Mouse (Mus musculus): ENCODE measurements around the gene Grap. TPM values are rescaled to one million over a fixed set of nuclear protein-coding genes. Genes with fewer than 3 reads are reported as not detected.

Grap gene
- polyA plus RNA-seq, 1 experiment from 2014 or later = 72.1 TPM

GRCm38 (mm10) chr11:61648749-61649115 lies 4.3 kb upstream of the Grap start:
- Histone ChIP-seq H3K4me2 (replicated peaks; ENCODE audit: low read depth, low read length) (no peak overlapping the region), H3K9ac (replicated peaks; ENCODE audit: low read depth) (no peak overlapping the region), H3K36me3 (ENCODE audit: insufficient read depth, low read length) (no peaks in the 10 kb centered on the region), H3K27me3 (replicated peaks; ENCODE audit: insufficient read depth, low read length) (no peaks in the 10 kb centered on the region), H3K9me3 (ENCODE audit: low read length) (no peaks in the 10 kb centered on the region), H3K27ac (ENCODE audit: low read length) (no peak overlapping the region), H3K4me3 (ENCODE audit: low read depth, low read length) (no peak overlapping the region), H3K4me1 (ENCODE audit: insufficient read depth, low read depth, low read length) (peaks cover 5% of the 10 kb centered on the region; the same call in 1 of the 2 replicates)
- ATAC-seq (no peak), DNase-seq (ENCODE audit: low spot score) (no peak)
- 72% methylated on average over 7 of the region's 7 CpGs for WGBS
- TF ChIP-seq CTCF (IDR thresholded peaks at IDR 0.05) (no peak), EP300 (IDR thresholded peaks at IDR 0.05) (no peak)

DNA sequence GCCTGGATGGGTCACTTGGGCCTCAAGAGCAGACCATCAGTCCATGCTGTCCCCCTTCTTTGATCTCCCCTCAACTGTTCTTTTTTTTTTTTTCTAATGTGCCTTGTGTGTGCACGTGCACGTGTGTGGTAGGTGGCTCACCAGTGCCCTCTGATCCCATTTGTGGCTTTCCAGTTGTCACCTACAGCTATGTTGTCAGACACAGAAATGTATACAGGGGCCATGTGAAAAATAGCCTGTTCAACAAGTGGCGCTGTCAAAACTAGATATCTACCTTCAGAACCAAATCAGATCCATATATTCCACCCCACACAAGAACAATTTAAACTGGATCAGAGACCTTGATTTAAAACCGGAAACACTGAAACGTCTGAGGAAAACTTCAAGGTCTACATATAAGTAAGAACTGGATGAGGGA lies 3.9 kb upstream of the Grap start:
- DNase-seq (ENCODE audit: low spot score) (no peak), ATAC-seq (no peak)
- 90% methylated on average over 5 of the region's 5 CpGs for WGBS
- Histone ChIP-seq H3K36me3 (ENCODE audit: insufficient read depth, low read length) (no peaks in the 10 kb centered on the region), H3K4me2 (replicated peaks; ENCODE audit: low read depth, low read length) (no peak overlapping the region), H3K4me1 (ENCODE audit: insufficient read depth, low read depth, low read length) (peaks cover 5% of the 10 kb centered on the region; the same call in 1 of the 2 replicates), H3K9ac (replicated peaks; ENCODE audit: low read depth) (no peak overlapping the region), H3K27ac (ENCODE audit: low read length) (no peak overlapping the region), H3K4me3 (ENCODE audit: low read depth, low read length) (no peak overlapping the region), H3K27me3 (replicated peaks; ENCODE audit: insufficient read depth, low read length) (no peaks in the 10 kb centered on the region), H3K9me3 (ENCODE audit: low read length) (no peaks in the 10 kb centered on the region)
- TF ChIP-seq CTCF (IDR thresholded peaks at IDR 0.05) (no peak), EP300 (IDR thresholded peaks at IDR 0.05) (no peak)

DNA sequence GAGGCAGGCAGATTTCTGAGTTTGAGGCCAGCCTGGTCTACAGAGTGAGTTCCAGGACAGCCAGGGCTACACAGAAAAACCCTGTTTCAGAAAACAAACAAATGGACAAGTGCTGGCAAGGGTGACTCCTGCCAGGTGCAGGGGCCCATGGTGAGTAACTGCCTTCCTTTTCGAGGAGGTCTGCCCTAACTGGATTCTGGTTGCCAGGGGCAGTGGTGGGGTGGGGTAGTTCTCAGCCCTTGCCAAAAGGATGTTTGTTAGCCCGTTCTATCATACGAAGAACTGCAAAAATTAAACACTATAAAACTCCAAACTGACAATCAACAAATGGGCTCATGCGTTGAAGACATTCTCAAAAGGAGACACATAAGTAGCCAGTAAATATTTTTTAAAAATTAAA lies 3.4 kb upstream of the Grap start:
- no peak for TF ChIP-seq EP300 (IDR thresholded peaks at IDR 0.05)
- no peak for TF ChIP-seq CTCF (IDR thresholded peaks at IDR 0.05)
- Histone ChIP-seq H3K4me1 (ENCODE audit: insufficient read depth, low read depth, low read length) (peaks cover 5% of the 10 kb centered on the region; the same call in 1 of the 2 replicates), H3K4me2 (replicated peaks; ENCODE audit: low read depth, low read length) (no peak overlapping the region), H3K9me3 (ENCODE audit: low read length) (no peaks in the 10 kb centered on the region), H3K27me3 (replicated peaks; ENCODE audit: insufficient read depth, low read length) (no peaks in the 10 kb centered on the region), H3K4me3 (ENCODE audit: low read depth, low read length) (no peak overlapping the region), H3K9ac (replicated peaks; ENCODE audit: low read depth) (no peak overlapping the region), H3K36me3 (ENCODE audit: insufficient read depth, low read length) (no peaks in the 10 kb centered on the region), H3K27ac (ENCODE audit: low read length) (no peak overlapping the region)
- DNase-seq (ENCODE audit: low spot score) = no peak
- no peak for ATAC-seq
- 53% methylated on average over 4 of the region's 4 CpGs for WGBS

DNA sequence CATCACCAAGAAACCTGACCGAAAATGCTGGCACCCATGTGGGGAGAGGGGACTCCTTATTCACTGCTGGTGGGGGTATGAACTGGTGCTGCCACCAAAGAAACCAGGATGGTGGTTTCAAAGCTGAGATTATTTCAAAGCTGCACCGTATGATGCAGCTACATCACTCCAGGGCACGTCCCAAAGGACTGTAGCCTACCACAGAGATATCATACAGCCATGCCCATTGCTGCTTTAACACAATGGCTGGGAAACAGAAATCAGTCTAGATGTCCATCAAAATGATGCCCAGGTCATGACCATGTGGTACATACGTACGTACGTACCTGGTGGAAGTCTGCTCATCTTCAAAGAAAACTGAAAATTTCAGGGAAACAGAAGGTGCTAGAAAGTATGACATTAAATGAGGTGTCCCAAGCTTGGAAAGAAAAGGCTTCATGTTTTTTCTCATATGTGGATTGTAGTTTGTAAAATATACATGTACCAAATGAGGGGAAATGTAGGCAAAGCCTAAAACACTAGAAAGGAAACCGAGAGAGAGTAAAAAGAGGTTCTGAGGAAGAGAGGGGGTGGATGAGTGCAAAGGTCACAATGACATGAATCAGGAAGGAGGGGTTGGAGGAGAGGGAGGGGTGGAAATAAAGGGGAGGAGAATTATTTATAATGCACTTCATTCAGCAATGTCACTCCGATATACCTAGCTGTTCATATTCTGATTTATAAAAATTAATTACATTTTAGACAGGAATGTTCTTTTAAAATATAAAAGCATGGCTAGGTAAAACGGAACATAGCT lies 2.4 kb upstream of the Grap start:
- Histone ChIP-seq H3K4me2 (replicated peaks; ENCODE audit: low read depth, low read length) (no peak overlapping the region), H3K27me3 (replicated peaks; ENCODE audit: insufficient read depth, low read length) (no peaks in the 10 kb centered on the region), H3K4me3 (ENCODE audit: low read depth, low read length) (no peak overlapping the region), H3K4me1 (ENCODE audit: insufficient read depth, low read depth, low read length) (no peaks in the 10 kb centered on the region), H3K9me3 (ENCODE audit: low read length) (no peaks in the 10 kb centered on the region), H3K9ac (replicated peaks; ENCODE audit: low read depth) (no peak overlapping the region), H3K36me3 (ENCODE audit: insufficient read depth, low read length) (no peaks in the 10 kb centered on the region), H3K27ac (ENCODE audit: low read length) (no peak overlapping the region)
- WGBS = 77% methylated on average over 9 of the region's 9 CpGs
- TF ChIP-seq CTCF (IDR thresholded peaks at IDR 0.05) (no peak), EP300 (IDR thresholded peaks at IDR 0.05) (no peak)
- DNase-seq (ENCODE audit: low spot score) = no peak
- no peak for ATAC-seq

DNA sequence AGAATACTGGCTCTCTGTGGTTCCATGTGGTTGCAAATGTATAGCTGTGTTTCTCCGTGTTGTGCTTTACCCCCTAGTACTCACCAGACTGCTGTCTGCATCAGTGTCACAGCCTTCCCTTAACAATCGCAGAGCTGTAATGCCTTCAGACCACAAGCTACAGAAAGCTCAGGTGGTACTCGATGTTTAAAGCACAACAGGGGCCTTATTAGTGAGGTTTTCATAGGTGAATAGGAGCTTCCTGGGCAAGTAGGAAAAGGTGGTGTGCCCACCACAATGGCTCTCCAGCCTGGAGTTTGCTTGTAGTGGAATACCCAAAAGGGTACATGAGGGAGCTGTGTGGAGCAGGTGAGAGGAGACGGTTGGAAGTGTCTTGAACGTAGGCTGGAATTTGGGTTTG lies 849 bp upstream of the Grap start:
- Histone ChIP-seq H3K9me3 (ENCODE audit: low read length) (no peaks in the 10 kb centered on the region), H3K9ac (replicated peaks; ENCODE audit: low read depth) (no peak overlapping the region), H3K27ac (ENCODE audit: low read length) (no peak overlapping the region; the same call in 1 of the 2 replicates), H3K4me3 (ENCODE audit: low read depth, low read length) (no peak overlapping the region), H3K36me3 (ENCODE audit: insufficient read depth, low read length) (no peaks in the 10 kb centered on the region), H3K4me2 (replicated peaks; ENCODE audit: low read depth, low read length) (no peak overlapping the region), H3K27me3 (replicated peaks; ENCODE audit: insufficient read depth, low read length) (no peaks in the 10 kb centered on the region), H3K4me1 (ENCODE audit: insufficient read depth, low read depth, low read length) (no peaks in the 10 kb centered on the region)
- 85% methylated on average over 5 of the region's 5 CpGs for WGBS
- no peak for ATAC-seq
- no peak for DNase-seq (ENCODE audit: low spot score)
- no peak for TF ChIP-seq CTCF (IDR thresholded peaks at IDR 0.05)
- no peak for TF ChIP-seq EP300 (IDR thresholded peaks at IDR 0.05)

GRCm38 (mm10) chr11:61653568-61653967 lies 503 bp downstream of the Grap start:
- no peak overlapping the region for H3K9ac ChIP-seq (replicated peaks; ENCODE audit: low read depth)
- H3K4me2 ChIP-seq (replicated peaks; ENCODE audit: low read depth, low read length) = peak overlapping the region; percentile 46
- peak overlapping the region; percentile 81 for H3K27ac ChIP-seq (ENCODE audit: low read length)
- no peaks in the 10 kb centered on the region for H3K4me1 ChIP-seq (ENCODE audit: insufficient read depth, low read depth, low read length)
- TF ChIP-seq EP300 (IDR thresholded peaks at IDR 0.05) = no peak
- no peak for TF ChIP-seq CTCF (IDR thresholded peaks at IDR 0.05)
- 59% methylated on average over 2 of the region's 2 CpGs for WGBS
- ATAC-seq (no peak), DNase-seq (ENCODE audit: low spot score) (no peak)
- H3K4me3 ChIP-seq (ENCODE audit: low read depth, low read length) = peak overlapping the region; percentile 36
- no peaks in the 10 kb centered on the region for H3K36me3 ChIP-seq (ENCODE audit: insufficient read depth, low read length)
- no peaks in the 10 kb centered on the region for H3K9me3 ChIP-seq (ENCODE audit: low read length)
- no peaks in the 10 kb centered on the region for H3K27me3 ChIP-seq (replicated peaks; ENCODE audit: insufficient read depth, low read length)
